Mouse (Mus musculus): ENCODE data around the gene Kcnmb2. TPM values are rescaled to one million over a fixed set of nuclear protein-coding genes. Genes with fewer than 3 reads are reported as not detected.

Gene Kcnmb2
- polyA plus RNA-seq, 1 experiment = 3.1 TPM

GRCm38 (mm10) chr3:31991526-31992045 is 89.3 kb downstream of the Kcnmb2 start:
- Histone ChIP-seq H3K4me1 (ENCODE audit: control insufficient read depth, insufficient read depth, low read length) (no peaks in the 10 kb centered on the region), H3K4me3 (replicated peaks; ENCODE audit: extremely low read depth, low read depth, low read length) (no peak overlapping the region)
- no peak for TF ChIP-seq CTCF (IDR thresholded peaks at IDR 0.05; ENCODE audit: insufficient read depth, low read length)
- TF ChIP-seq POLR2A (IDR thresholded peaks at IDR 0.05; ENCODE audit: borderline replicate concordance, extremely low read depth, low read depth, low read length) = no peak
- WGBS = 59% methylated on average over 5 of the region's 5 CpGs
- no peak for DNase-seq

GRCm38 (mm10) chr3:32011566-32011965 is 109.3 kb downstream of the Kcnmb2 start:
- TF ChIP-seq CTCF (IDR thresholded peaks at IDR 0.05; ENCODE audit: insufficient read depth, low read length) = no peak
- TF ChIP-seq POLR2A (IDR thresholded peaks at IDR 0.05; ENCODE audit: borderline replicate concordance, extremely low read depth, low read depth, low read length) = no peak
- H3K4me3 ChIP-seq (replicated peaks; ENCODE audit: extremely low read depth, low read depth, low read length) = no peak overlapping the region
- DNase-seq = no peak
- no peaks in the 10 kb centered on the region for H3K4me1 ChIP-seq (ENCODE audit: control insufficient read depth, insufficient read depth, low read length)
- 82% methylated on average over 5 of the region's 5 CpGs for WGBS

- 77% methylated on average over 12 of the region's 12 CpGs for WGBS
- TF ChIP-seq CTCF (IDR thresholded peaks at IDR 0.05; ENCODE audit: insufficient read depth, low read length) = no peak
- no peak for TF ChIP-seq POLR2A (IDR thresholded peaks at IDR 0.05; ENCODE audit: borderline replicate concordance, extremely low read depth, low read depth, low read length)
- Histone ChIP-seq H3K4me1 (ENCODE audit: control insufficient read depth, insufficient read depth, low read length) (no peaks in the 10 kb centered on the region), H3K4me3 (replicated peaks; ENCODE audit: extremely low read depth, low read depth, low read length) (no peak overlapping the region)
- DNase-seq = no peak
These were observed 110.1 kb downstream of the Kcnmb2 start for GRCm38 (mm10) chr3:32012205-32012931.

- no peak for TF ChIP-seq CTCF (IDR thresholded peaks at IDR 0.05; ENCODE audit: insufficient read depth, low read length)
- no peak for TF ChIP-seq POLR2A (IDR thresholded peaks at IDR 0.05; ENCODE audit: borderline replicate concordance, extremely low read depth, low read depth, low read length)
- H3K4me3 ChIP-seq (replicated peaks; ENCODE audit: extremely low read depth, low read depth, low read length) = no peak overlapping the region
- WGBS = 87% methylated on average over 6 of the region's 6 CpGs
- no peaks in the 10 kb centered on the region for H3K4me1 ChIP-seq (ENCODE audit: control insufficient read depth, insufficient read depth, low read length)
- DNase-seq = no peak
These were observed 118.7 kb downstream of the Kcnmb2 start for GRCm38 (mm10) chr3:32020981-32021380.

- 48% methylated on average over 10 of the region's 10 CpGs for WGBS
- TF ChIP-seq CTCF (IDR thresholded peaks at IDR 0.05; ENCODE audit: insufficient read depth, low read length) = no peak
- TF ChIP-seq POLR2A (IDR thresholded peaks at IDR 0.05; ENCODE audit: borderline replicate concordance, extremely low read depth, low read depth, low read length) = no peak
- Histone ChIP-seq H3K4me1 (ENCODE audit: control insufficient read depth, insufficient read depth, low read length) (no peaks in the 10 kb centered on the region), H3K4me3 (replicated peaks; ENCODE audit: extremely low read depth, low read depth, low read length) (no peak overlapping the region)
- DNase-seq = no peak
These were observed 127.2 kb downstream of the Kcnmb2 start for GRCm38 (mm10) chr3:32029375-32030050.

- no peak for TF ChIP-seq CTCF (IDR thresholded peaks at IDR 0.05; ENCODE audit: insufficient read depth, low read length)
- TF ChIP-seq POLR2A (IDR thresholded peaks at IDR 0.05; ENCODE audit: borderline replicate concordance, extremely low read depth, low read depth, low read length) = no peak
- WGBS = 65% methylated on average over 9 of the region's 9 CpGs
- DNase-seq = no peak
- no peak overlapping the region for H3K4me3 ChIP-seq (replicated peaks; ENCODE audit: extremely low read depth, low read depth, low read length)
- H3K4me1 ChIP-seq (ENCODE audit: control insufficient read depth, insufficient read depth, low read length) = no peaks in the 10 kb centered on the region
These were observed 130.1 kb downstream of the Kcnmb2 start for GRCm38 (mm10) chr3:32032381-32032780.

GRCm38 (mm10) chr3:32043814-32044213 is 141.5 kb downstream of the Kcnmb2 start:
- 78% methylated on average over 3 of the region's 3 CpGs for WGBS
- no peak for DNase-seq
- Histone ChIP-seq H3K4me3 (replicated peaks; ENCODE audit: extremely low read depth, low read depth, low read length) (no peak overlapping the region), H3K4me1 (ENCODE audit: control insufficient read depth, insufficient read depth, low read length) (no peaks in the 10 kb centered on the region)
- TF ChIP-seq CTCF (IDR thresholded peaks at IDR 0.05; ENCODE audit: insufficient read depth, low read length) (no peak), POLR2A (IDR thresholded peaks at IDR 0.05; ENCODE audit: borderline replicate concordance, extremely low read depth, low read depth, low read length) (no peak)

- no peak for TF ChIP-seq CTCF (IDR thresholded peaks at IDR 0.05; ENCODE audit: insufficient read depth, low read length)
- no peak for TF ChIP-seq POLR2A (IDR thresholded peaks at IDR 0.05; ENCODE audit: borderline replicate concordance, extremely low read depth, low read depth, low read length)
- no peak overlapping the region for H3K4me3 ChIP-seq (replicated peaks; ENCODE audit: extremely low read depth, low read depth, low read length)
- DNase-seq = no peak
- WGBS = 83% methylated on average over 3 of the region's 3 CpGs
- no peaks in the 10 kb centered on the region for H3K4me1 ChIP-seq (ENCODE audit: control insufficient read depth, insufficient read depth, low read length)
These were observed 146.5 kb downstream of the Kcnmb2 start for GRCm38 (mm10) chr3:32048777-32049176.

- WGBS = 69% methylated on average over 3 of the region's 3 CpGs
- DNase-seq = no peak
- H3K4me3 ChIP-seq (replicated peaks; ENCODE audit: extremely low read depth, low read depth, low read length) = no peak overlapping the region
- no peak for TF ChIP-seq POLR2A (IDR thresholded peaks at IDR 0.05; ENCODE audit: borderline replicate concordance, extremely low read depth, low read depth, low read length)
- no peak for TF ChIP-seq CTCF (IDR thresholded peaks at IDR 0.05; ENCODE audit: insufficient read depth, low read length)
- H3K4me1 ChIP-seq (ENCODE audit: control insufficient read depth, insufficient read depth, low read length) = no peaks in the 10 kb centered on the region
These were observed 150.3 kb downstream of the Kcnmb2 start for GRCm38 (mm10) chr3:32052596-32052995.
